Mouse (Mus musculus) layer of hippocampus, postnatal 14 days (tissue): ENCODE measurements around the gene Sipa1. TPM values are rescaled to one million over a fixed set of nuclear protein-coding genes. Genes with fewer than 3 reads are reported as not detected.

Source experiments
- DNase-seq, 2 experiments: peaks; one replicate each; pipeline ENCODE4 v3.0.0; 2021 to 2022; ENCODE audit warnings: low spot score in 2 of 2, mixed read lengths in 1 of 2
- long read RNA-seq, 2 experiments: library from polyadenylated mRNA; stranded (forward); transcript quantifications; one replicate each; pipeline ENCODE4 v2.0.0; 2021
- total RNA-seq, 2 experiments: library from RNA; stranded (reverse); gene quantifications; 2 replicates each; pipeline ENCODE4 v1.2.3; 2021

The Sipa1 gene
- 10 to 100 TPM; 22.8 to 26.1 TPM for total RNA-seq
- long read RNA-seq, experiment 1, transcript Sipa1-203 (17 exons, 3,584 nt) = major isoform, 5 of 25 reads
- long read RNA-seq, experiment 1, partial matches to known transcripts = 13 of 25 reads
- long read RNA-seq, experiment 1, other reads (novel, unspliced or antisense) = 5 of 25 reads
- long read RNA-seq, experiment 2, partial matches to known transcripts = 9 of 25 reads
- long read RNA-seq, experiment 2, other reads (novel, unspliced or antisense) = 8 of 25 reads

GRCm38 (mm10) chr19:5662981-5663913, at the start of gene Sipa1:
Sipa1 (minus strand) TSS chr19:5663707.
- DNase-seq = peak; percentile 62 to 77

- DNase-seq = no peak
Observed at GRCm38 (mm10) chr19:5713255-5713654, 49.7 kb upstream of the Sipa1 start.

GRCm38 (mm10) chr19:5711907-5712460, 48.5 kb upstream of the Sipa1 start:
- no peak for DNase-seq

GRCm38 (mm10) chr19:5711218-5711617, 47.7 kb upstream of the Sipa1 start:
- DNase-seq = peak; percentile 52 to 78

GRCm38 (mm10) chr19:5710581-5710980, 47.1 kb upstream of the Sipa1 start:
- no peak for DNase-seq

- no peak for DNase-seq
Observed at GRCm38 (mm10) chr19:5710068-5710467, 46.6 kb upstream of the Sipa1 start.

- no peak for DNase-seq
Observed at GRCm38 (mm10) chr19:5704801-5705571, 41.5 kb upstream of the Sipa1 start.

- DNase-seq = no peak
Observed at GRCm38 (mm10) chr19:5704163-5704800, 40.8 kb upstream of the Sipa1 start, which contains the start of gene Kcnk7. Kcnk7 (plus strand) TSS chr19:5704367.

- DNase-seq = no peak
Observed at GRCm38 (mm10) chr19:5695849-5696462, 32.4 kb upstream of the Sipa1 start.

- no peak for DNase-seq
Observed at GRCm38 (mm10) chr19:5693801-5694200, 30.3 kb upstream of the Sipa1 start.

GRCm38 (mm10) chr19:5692913-5693396, 29.4 kb upstream of the Sipa1 start:
- DNase-seq = no peak

- DNase-seq = no peak
Observed at GRCm38 (mm10) chr19:5692086-5692912, 28.8 kb upstream of the Sipa1 start.

GRCm38 (mm10) chr19:5691601-5692000, 28.1 kb upstream of the Sipa1 start:
- DNase-seq = no peak

- DNase-seq = peak in 1 of 2 experiments; percentile 22
Observed at GRCm38 (mm10) chr19:5690343-5690735, 26.8 kb upstream of the Sipa1 start.

GRCm38 (mm10) chr19:5689565-5690342, 26.2 kb upstream of the Sipa1 start:
- DNase-seq = peak; percentile 63 to 70

- no peak for DNase-seq
Observed at GRCm38 (mm10) chr19:5689088-5689428, 25.6 kb upstream of the Sipa1 start.

GRCm38 (mm10) chr19:5688200-5689087, 24.9 kb upstream of the Sipa1 start, which contains the start of the genes Map3k11 and Pcnx3:
Map3k11 (plus strand) TSS chr19:5688742.
Pcnx3 (minus strand) TSS chr19:5688908.
- peak; percentile 98 to 99 for DNase-seq
